Mouse (Mus musculus): ENCODE measurements around the gene Fank1. TPM values are rescaled to one million over a fixed set of nuclear protein-coding genes. Genes with fewer than 3 reads are reported as not detected.
A peak's percentile ranks its signal among the peaks of the same experiment; 100 is the strongest.

Gene Fank1
- not detected for total RNA-seq (2021)
- long read RNA-seq, experiment 1: 0 reads
- long read RNA-seq, experiment 2: 0 reads

GRCm38 (mm10) chr7:133776626-133776996, at the start of gene Fank1:
TSS of gene Fank1 (plus strand) at chr7:133776861.
- peak; percentile 83 for DNase-seq (ENCODE audit: low spot score)

- DNase-seq (ENCODE audit: low spot score): no peak
Observed at GRCm38 (mm10) chr7:133727027-133727426, 49.6 kb upstream of the Fank1 start.

- no peak for DNase-seq (ENCODE audit: low spot score)
Observed at GRCm38 (mm10) chr7:133729351-133729750, 47.3 kb upstream of the Fank1 start.

- no peak for DNase-seq (ENCODE audit: low spot score)
Observed at GRCm38 (mm10) chr7:133730324-133731191, 46.1 kb upstream of the Fank1 start.

GRCm38 (mm10) chr7:133731971-133732645, 44.6 kb upstream of the Fank1 start:
- DNase-seq (ENCODE audit: low spot score): no peak

- no peak for DNase-seq (ENCODE audit: low spot score)
Observed at GRCm38 (mm10) chr7:133740558-133740957, 36.1 kb upstream of the Fank1 start.

GRCm38 (mm10) chr7:133742530-133743325, 33.9 kb upstream of the Fank1 start:
- DNase-seq (ENCODE audit: low spot score): no peak

- no peak for DNase-seq (ENCODE audit: low spot score)
Observed at GRCm38 (mm10) chr7:133743611-133744010, 33.0 kb upstream of the Fank1 start.

GRCm38 (mm10) chr7:133744209-133744608, 32.5 kb upstream of the Fank1 start:
- no peak for DNase-seq (ENCODE audit: low spot score)

- peak; percentile 45 for DNase-seq (ENCODE audit: low spot score)
Observed at GRCm38 (mm10) chr7:133744701-133745100, 32.0 kb upstream of the Fank1 start.

- no peak for DNase-seq (ENCODE audit: low spot score)
Observed at GRCm38 (mm10) chr7:133747372-133747771, 29.3 kb upstream of the Fank1 start.

- no peak for DNase-seq (ENCODE audit: low spot score)
Observed at GRCm38 (mm10) chr7:133748753-133749152, 27.9 kb upstream of the Fank1 start.

- no peak for DNase-seq (ENCODE audit: low spot score)
Observed at GRCm38 (mm10) chr7:133750666-133751065, 26.0 kb upstream of the Fank1 start.

GRCm38 (mm10) chr7:133751163-133751562, 25.5 kb upstream of the Fank1 start:
- DNase-seq (ENCODE audit: low spot score): no peak

GRCm38 (mm10) chr7:133757961-133758455, 18.7 kb upstream of the Fank1 start:
- no peak for DNase-seq (ENCODE audit: low spot score)

GRCm38 (mm10) chr7:133758716-133759115, 17.9 kb upstream of the Fank1 start:
- DNase-seq (ENCODE audit: low spot score): no peak

- DNase-seq (ENCODE audit: low spot score): peak; percentile 29
Observed at GRCm38 (mm10) chr7:133759611-133760353, 16.9 kb upstream of the Fank1 start.

GRCm38 (mm10) chr7:133762696-133763095, 14.0 kb upstream of the Fank1 start:
- no peak for DNase-seq (ENCODE audit: low spot score)

GRCm38 (mm10) chr7:133764425-133764824, 12.2 kb upstream of the Fank1 start:
- DNase-seq (ENCODE audit: low spot score): no peak

- DNase-seq (ENCODE audit: low spot score): no peak
Observed at GRCm38 (mm10) chr7:133765240-133765848, 11.3 kb upstream of the Fank1 start.
